Mouse (Mus musculus): ENCODE data around the gene Wdr72.

GRCm38 (mm10) chr9:74258389-74258788 lies 148.2 kb downstream of the Wdr72 start:
- TF ChIP-seq CTCF (IDR thresholded peaks at IDR 0.05; ENCODE audit: control insufficient read depth, insufficient read depth, insufficient replicate concordance, low read depth, low read length) (no peak), POLR2A (IDR thresholded peaks at IDR 0.05; ENCODE audit: control insufficient read depth, low read depth, low read length) (no peak)

All from testis, adult 2 months (tissue).